ENCODE assay signal across 18 mouse cellular contexts in genomic region chrX:12192343-12192742, GRCm38 (mm10).
"Had no signal": no experiment of that assay in that cellular context is flagged by ENCODE, and none has a peak within 500 bp of the region (broad histone marks: within the 10 kb centered on the region; RNA-seq: fewer than 3 reads in every experiment).

No protein-coding gene starts in this region.

- DNase-seq: gastrocnemius, postnatal 14 days; gastrocnemius, postnatal 36 days; kidney, adult 11 months; kidney, adult 2 months; kidney, postnatal 10 days; kidney, postnatal 25 days; kidney, postnatal 4 days; left cerebral cortex, postnatal 4 days had no signal

- H3K27ac ChIP-seq: heart, embryonic 10.5 days; hindbrain, embryonic 13.5 days; hindbrain, embryonic 15.5 days; hindbrain, postnatal 0 days; layer of hippocampus, adult 2 months; limb, embryonic 13.5 days; limb, embryonic 15.5 days; liver, embryonic 12.5 days; liver, embryonic 14.5 days had no signal

- H3K4me3 ChIP-seq: heart, embryonic 10.5 days; heart, embryonic 12.5 days; hindbrain, embryonic 13.5 days; hindbrain, embryonic 15.5 days; layer of hippocampus, adult 2 months; limb, embryonic 13.5 days; limb, embryonic 15.5 days; liver, embryonic 12.5 days had no signal
